Mouse (Mus musculus): Measurements from ENCODE around the gene Grik4. TPM values are rescaled to one million over a fixed set of nuclear protein-coding genes. Genes with fewer than 3 reads are reported as not detected.
A peak's percentile ranks its signal among the peaks of the same experiment; 100 is the strongest.

Grik4 gene
- polyA plus RNA-seq, 1 experiment from 2014 or later, result 0.78 TPM

DNA sequence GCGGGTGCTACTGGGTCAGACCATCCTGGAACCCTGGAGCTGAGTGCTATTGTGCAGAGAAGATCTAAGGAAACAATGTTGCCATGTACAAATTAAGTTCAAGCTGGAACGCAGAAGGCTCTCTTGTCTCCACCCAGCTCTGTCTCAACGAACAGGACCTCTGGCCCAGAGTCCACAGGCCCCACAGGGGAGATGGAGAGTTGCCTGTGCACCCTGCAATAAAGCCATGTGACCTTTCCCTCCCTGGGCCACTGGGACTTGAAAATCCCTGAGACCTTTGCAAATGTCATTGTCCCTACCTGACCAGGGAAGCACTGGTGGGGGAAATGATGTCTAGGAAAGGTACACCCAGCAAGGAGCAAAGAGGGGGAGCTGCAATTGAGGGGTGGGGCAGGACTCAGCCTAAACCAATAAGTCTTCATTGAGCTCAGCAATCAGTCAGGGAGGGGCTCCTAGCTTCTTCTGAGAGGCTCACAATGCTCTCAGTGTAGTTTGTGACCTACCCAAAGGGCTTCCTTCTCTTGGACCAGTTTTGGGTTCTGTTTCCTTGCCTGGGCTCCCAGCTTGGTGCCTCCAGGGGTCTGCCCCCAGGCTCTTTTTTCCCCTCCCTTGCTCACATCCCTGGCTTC, 187.2 kb downstream of the Grik4 start:
- WGBS, result 63% methylated on average over 3 of the region's 3 CpGs
- Histone ChIP-seq H3K4me3 (ENCODE audit: low read depth, low read length) (no peak overlapping the region), H3K4me1 (ENCODE audit: control insufficient read depth, insufficient read depth, low read length) (no peaks in the 10 kb centered on the region), H3K9ac (ENCODE audit: low read depth, low read length) (no peak overlapping the region), H3K27ac (replicated peaks; ENCODE audit: low read depth, low read length) (no peak overlapping the region), H3K4me2 (ENCODE audit: low read depth, low read length) (no peak overlapping the region), H3K27me3 (replicated peaks; ENCODE audit: control insufficient read depth, insufficient read depth, low read length) (no peaks in the 10 kb centered on the region; the same call in 1 of the 2 replicates), H3K9me3 (ENCODE audit: control insufficient read depth, low read length) (no peaks in the 10 kb centered on the region), H3K36me3 (ENCODE audit: control insufficient read depth, insufficient read depth, low read length) (no peaks in the 10 kb centered on the region)
- DNase-seq (ENCODE audit: low spot score), result no peak
- no peak for ATAC-seq (ENCODE audit: low read depth)

DNA sequence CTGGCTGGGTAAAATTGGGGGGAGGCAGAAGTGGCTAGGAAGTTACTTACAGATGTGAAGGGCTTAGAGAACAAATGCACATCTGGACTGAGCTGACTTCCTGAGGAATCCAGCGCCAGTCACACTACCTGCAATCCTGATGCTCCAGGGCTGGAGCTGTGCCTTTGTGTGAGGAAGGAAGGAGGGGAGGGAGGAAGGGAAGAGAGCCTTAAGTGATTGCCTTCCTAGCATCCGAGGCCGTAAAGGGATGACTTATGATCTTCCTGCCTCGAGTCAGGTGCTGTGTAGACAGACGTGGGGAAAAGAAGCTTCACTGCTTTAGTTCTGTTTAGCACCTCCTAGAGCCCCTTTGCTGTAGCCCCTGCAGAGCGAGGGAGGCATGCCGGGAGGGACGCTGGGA, 189.6 kb downstream of the Grik4 start:
- Histone ChIP-seq H3K27me3 (replicated peaks; ENCODE audit: control insufficient read depth, insufficient read depth, low read length) (no peaks in the 10 kb centered on the region), H3K36me3 (ENCODE audit: control insufficient read depth, insufficient read depth, low read length) (no peaks in the 10 kb centered on the region), H3K4me3 (ENCODE audit: low read depth, low read length) (no peak overlapping the region), H3K4me1 (ENCODE audit: control insufficient read depth, insufficient read depth, low read length) (no peaks in the 10 kb centered on the region), H3K4me2 (ENCODE audit: low read depth, low read length) (no peak overlapping the region), H3K9me3 (ENCODE audit: control insufficient read depth, low read length) (no peaks in the 10 kb centered on the region), H3K27ac (replicated peaks; ENCODE audit: low read depth, low read length) (no peak overlapping the region), H3K9ac (ENCODE audit: low read depth, low read length) (no peak overlapping the region)
- ATAC-seq (ENCODE audit: low read depth) (no peak), DNase-seq (ENCODE audit: low spot score) (no peak)
- WGBS, result 27% methylated on average over 8 of the region's 8 CpGs

DNA sequence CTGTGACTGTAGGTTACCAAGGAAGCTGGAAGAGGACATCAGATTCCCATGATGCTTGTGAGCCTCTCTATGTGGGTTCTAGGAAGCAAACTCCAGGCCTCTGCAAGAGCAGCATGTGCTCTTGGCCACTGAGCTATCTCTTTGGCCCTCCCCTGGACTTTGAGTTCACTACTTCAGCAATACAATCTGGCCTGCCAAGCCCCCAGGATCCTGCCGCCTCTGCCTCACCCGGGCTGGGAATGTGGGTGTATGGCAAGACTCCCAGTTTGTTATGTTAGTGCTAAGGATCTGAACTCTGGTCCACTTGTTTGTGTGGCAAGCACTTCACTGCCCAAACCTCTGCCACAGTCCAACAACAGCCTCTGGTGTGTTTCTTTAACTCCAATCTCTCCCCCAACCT, 193.1 kb downstream of the Grik4 start:
- no peak overlapping the region for H3K4me2 ChIP-seq (ENCODE audit: low read depth, low read length)
- no peak overlapping the region for H3K9ac ChIP-seq (ENCODE audit: low read depth, low read length)
- H3K27me3 ChIP-seq (replicated peaks; ENCODE audit: control insufficient read depth, insufficient read depth, low read length), result no peaks in the 10 kb centered on the region
- H3K27ac ChIP-seq (replicated peaks; ENCODE audit: low read depth, low read length), result no peak overlapping the region
- DNase-seq (ENCODE audit: low spot score), result no peak
- 79% methylated on average over 2 of the region's 2 CpGs for WGBS
- H3K9me3 ChIP-seq (ENCODE audit: control insufficient read depth, low read length), result no peaks in the 10 kb centered on the region
- no peaks in the 10 kb centered on the region for H3K4me1 ChIP-seq (ENCODE audit: control insufficient read depth, insufficient read depth, low read length)
- no peaks in the 10 kb centered on the region for H3K36me3 ChIP-seq (ENCODE audit: control insufficient read depth, insufficient read depth, low read length)
- ATAC-seq (ENCODE audit: low read depth), result no peak
- no peak overlapping the region for H3K4me3 ChIP-seq (ENCODE audit: low read depth, low read length)

DNA sequence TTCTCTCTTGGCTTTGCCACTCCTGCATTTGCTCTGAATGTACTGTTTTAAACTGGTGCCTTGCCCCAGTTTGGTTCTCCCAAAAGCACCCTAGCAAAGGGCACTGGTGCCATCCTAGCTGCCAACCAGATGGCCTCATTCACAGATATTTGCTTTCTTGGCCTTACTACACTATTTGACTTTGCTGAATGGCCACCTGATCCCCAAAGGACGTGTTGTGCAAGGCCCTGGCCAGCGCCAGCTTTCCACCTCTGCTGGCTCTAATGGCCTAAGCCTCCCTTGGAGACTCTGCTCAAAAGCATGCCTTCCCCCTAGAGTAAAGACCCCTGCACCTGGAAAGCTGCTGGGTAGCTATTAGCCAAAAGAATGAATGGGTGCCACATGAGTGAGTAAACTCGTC, 194.1 kb downstream of the Grik4 start:
- ATAC-seq (ENCODE audit: low read depth), result no peak
- Histone ChIP-seq H3K27ac (replicated peaks; ENCODE audit: low read depth, low read length) (no peak overlapping the region), H3K9ac (ENCODE audit: low read depth, low read length) (no peak overlapping the region)

DNA sequence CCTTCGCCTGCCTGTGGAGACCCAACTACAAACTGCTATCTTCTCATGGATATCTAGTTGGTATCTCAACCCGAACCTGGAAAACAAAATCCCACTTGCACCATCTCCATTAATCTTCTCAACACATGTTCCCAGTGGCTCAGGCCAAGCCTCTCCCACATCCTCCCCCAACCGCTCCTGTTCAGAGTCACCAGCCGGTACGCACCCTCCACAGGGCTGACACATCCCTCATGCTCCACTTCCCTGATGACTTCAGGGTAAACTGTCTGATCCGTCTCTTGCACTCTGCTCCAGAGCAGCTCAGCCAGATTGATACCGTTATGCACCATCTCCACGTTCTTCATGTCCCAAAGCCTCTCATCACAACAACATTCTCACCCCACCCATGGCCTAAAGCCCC, 198.3 kb downstream of the Grik4 start:
- Histone ChIP-seq H3K27me3 (replicated peaks; ENCODE audit: control insufficient read depth, insufficient read depth, low read length) (no peaks in the 10 kb centered on the region), H3K36me3 (ENCODE audit: control insufficient read depth, insufficient read depth, low read length) (no peaks in the 10 kb centered on the region), H3K4me3 (ENCODE audit: low read depth, low read length) (no peak overlapping the region), H3K9ac (ENCODE audit: low read depth, low read length) (no peak overlapping the region), H3K4me1 (ENCODE audit: control insufficient read depth, insufficient read depth, low read length) (peaks cover 3% of the 10 kb centered on the region; the same call in 1 of the 2 replicates), H3K27ac (replicated peaks; ENCODE audit: low read depth, low read length) (no peak overlapping the region), H3K4me2 (ENCODE audit: low read depth, low read length) (no peak overlapping the region), H3K9me3 (ENCODE audit: control insufficient read depth, low read length) (no peaks in the 10 kb centered on the region)
- 78% methylated on average over 8 of the region's 8 CpGs for WGBS
- ATAC-seq (ENCODE audit: low read depth) (no peak), DNase-seq (ENCODE audit: low spot score) (no peak)

More for the DNA sequence above, 194.1 kb downstream of the Grik4 start:
- Histone ChIP-seq H3K36me3 (ENCODE audit: control insufficient read depth, insufficient read depth, low read length) (no peaks in the 10 kb centered on the region), H3K27me3 (replicated peaks; ENCODE audit: control insufficient read depth, insufficient read depth, low read length) (no peaks in the 10 kb centered on the region), H3K4me3 (ENCODE audit: low read depth, low read length) (no peak overlapping the region), H3K4me2 (ENCODE audit: low read depth, low read length) (no peak overlapping the region), H3K9me3 (ENCODE audit: control insufficient read depth, low read length) (no peaks in the 10 kb centered on the region), H3K4me1 (ENCODE audit: control insufficient read depth, insufficient read depth, low read length) (no peaks in the 10 kb centered on the region)
- DNase-seq (ENCODE audit: low spot score), result no peak
- WGBS, result 53% methylated on average over 3 of the region's 3 CpGs

DNA sequence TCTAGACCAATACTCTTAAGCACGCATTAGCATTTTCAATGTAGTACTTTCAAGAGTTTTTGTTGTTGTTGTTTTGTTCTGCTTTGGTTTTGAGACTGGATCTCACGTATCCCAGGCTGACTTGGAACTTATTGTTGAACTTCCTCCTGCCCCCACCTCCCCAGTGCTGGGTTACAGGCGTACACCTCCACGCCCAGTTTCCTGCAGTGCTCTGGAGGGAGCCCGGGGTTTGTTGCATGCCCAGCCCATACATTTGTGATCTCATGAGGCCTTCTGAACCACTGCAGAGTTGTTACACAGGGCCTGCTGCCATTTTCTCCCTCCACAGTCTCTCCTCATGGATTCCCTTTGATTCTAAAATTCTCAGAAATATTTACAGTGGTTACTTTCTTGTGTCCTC, 201.9 kb downstream of the Grik4 start:
- Histone ChIP-seq H3K4me1 (ENCODE audit: control insufficient read depth, insufficient read depth, low read length) (peaks cover 3% of the 10 kb centered on the region; the same call in 1 of the 2 replicates), H3K9me3 (ENCODE audit: control insufficient read depth, low read length) (no peaks in the 10 kb centered on the region), H3K36me3 (ENCODE audit: control insufficient read depth, insufficient read depth, low read length) (no peaks in the 10 kb centered on the region), H3K27ac (replicated peaks; ENCODE audit: low read depth, low read length) (no peak overlapping the region), H3K27me3 (replicated peaks; ENCODE audit: control insufficient read depth, insufficient read depth, low read length) (no peaks in the 10 kb centered on the region), H3K4me2 (ENCODE audit: low read depth, low read length) (no peak overlapping the region), H3K9ac (ENCODE audit: low read depth, low read length) (no peak overlapping the region), H3K4me3 (ENCODE audit: low read depth, low read length) (no peak overlapping the region)
- 64% methylated on average over 5 of the region's 5 CpGs for WGBS
- DNase-seq (ENCODE audit: low spot score) (no peak), ATAC-seq (ENCODE audit: low read depth) (no peak)

DNA sequence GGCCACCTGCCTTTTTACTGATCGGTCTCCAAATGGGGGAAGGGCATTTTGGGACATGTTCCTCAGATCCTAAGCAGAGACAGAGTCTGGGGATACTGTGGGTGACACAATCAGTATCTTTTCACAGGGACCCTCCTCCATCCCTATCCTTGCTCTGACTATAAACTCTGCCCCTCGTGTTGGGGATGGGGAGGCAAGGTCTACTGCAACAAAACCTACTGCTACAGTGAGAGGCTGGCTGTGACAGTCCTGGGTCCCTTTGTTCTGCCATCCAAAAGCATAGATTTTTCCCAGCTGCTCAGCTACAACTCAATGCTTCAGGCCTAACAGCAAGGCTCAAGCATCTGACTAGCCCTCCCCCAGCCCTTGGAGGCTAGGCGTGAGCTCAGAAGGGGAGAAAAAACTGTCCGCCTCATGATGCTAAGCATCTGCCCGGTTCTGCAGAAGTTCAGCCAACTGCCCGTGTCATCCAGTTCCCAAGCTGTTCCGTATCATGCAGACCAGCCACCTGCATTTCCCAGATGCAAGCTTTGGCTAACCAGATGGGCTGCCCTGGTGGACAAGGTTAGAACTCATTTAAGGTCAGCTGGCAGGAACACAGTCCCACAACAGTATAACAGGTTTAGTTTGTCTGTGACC, 207.5 kb downstream of the Grik4 start:
- H3K4me1 ChIP-seq (ENCODE audit: control insufficient read depth, insufficient read depth, low read length), result peaks cover 5% of the 10 kb centered on the region; the same call in 1 of the 2 replicates
- 57% methylated on average over 7 of the region's 7 CpGs for WGBS

DNA sequence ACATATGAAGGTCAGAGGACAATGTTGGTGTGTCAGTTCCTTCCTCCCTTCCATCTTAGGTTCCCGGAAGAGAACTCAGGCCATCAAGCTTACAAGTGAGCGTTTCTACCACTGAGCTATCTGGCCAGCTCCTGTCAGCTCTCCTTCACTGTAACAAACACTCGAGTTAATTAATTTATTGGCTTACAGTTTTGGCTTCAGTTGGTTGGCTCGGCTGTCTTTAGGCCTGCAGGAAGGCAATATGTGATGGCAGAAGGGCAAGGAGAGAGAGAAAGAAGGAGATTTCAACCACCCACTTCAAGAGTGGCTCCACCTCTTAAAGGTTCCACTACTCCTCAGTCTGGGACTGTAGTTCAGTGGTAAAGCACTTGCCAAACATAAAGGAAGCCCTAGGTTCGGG, 209.2 kb downstream of the Grik4 start:
- Histone ChIP-seq H3K27me3 (replicated peaks; ENCODE audit: control insufficient read depth, insufficient read depth, low read length) (no peaks in the 10 kb centered on the region), H3K27ac (replicated peaks; ENCODE audit: low read depth, low read length) (no peak overlapping the region), H3K9me3 (ENCODE audit: control insufficient read depth, low read length) (no peaks in the 10 kb centered on the region), H3K4me1 (ENCODE audit: control insufficient read depth, insufficient read depth, low read length) (peaks cover 5% of the 10 kb centered on the region; the same call in 1 of the 2 replicates), H3K9ac (ENCODE audit: low read depth, low read length) (no peak overlapping the region), H3K4me3 (ENCODE audit: low read depth, low read length) (no peak overlapping the region), H3K4me2 (ENCODE audit: low read depth, low read length) (no peak overlapping the region), H3K36me3 (ENCODE audit: control insufficient read depth, insufficient read depth, low read length) (no peaks in the 10 kb centered on the region)
- WGBS, result 82% methylated on average over 5 of the region's 5 CpGs
- ATAC-seq (ENCODE audit: low read depth) (no peak), DNase-seq (ENCODE audit: low spot score) (no peak)

More for the DNA sequence above, 207.5 kb downstream of the Grik4 start:
- Histone ChIP-seq H3K9me3 (ENCODE audit: control insufficient read depth, low read length) (no peaks in the 10 kb centered on the region), H3K9ac (ENCODE audit: low read depth, low read length) (no peak overlapping the region), H3K4me2 (ENCODE audit: low read depth, low read length) (no peak overlapping the region), H3K27ac (replicated peaks; ENCODE audit: low read depth, low read length) (no peak overlapping the region), H3K4me3 (ENCODE audit: low read depth, low read length) (no peak overlapping the region), H3K36me3 (ENCODE audit: control insufficient read depth, insufficient read depth, low read length) (no peaks in the 10 kb centered on the region), H3K27me3 (replicated peaks; ENCODE audit: control insufficient read depth, insufficient read depth, low read length) (no peaks in the 10 kb centered on the region)
- peak; percentile 57; the same call in 1 of the 2 replicates for ATAC-seq (ENCODE audit: low read depth)
- peak; percentile 58 for DNase-seq (ENCODE audit: low spot score)
